Mouse (Mus musculus): ENCODE results near the gene Mrpl20.

GRCm38 (mm10) chr4:155783486-155784080 is 19.1 kb upstream of the Mrpl20 start:
- no peak for TF ChIP-seq POLR2A (IDR thresholded peaks at IDR 0.05; ENCODE audit: insufficient read depth, low read depth, low read length)
- no peak for TF ChIP-seq EP300 (IDR thresholded peaks at IDR 0.05; ENCODE audit: insufficient read depth, low read depth, low read length)

Measured in heart, adult 2 months (tissue).